Mouse (Mus musculus) neural tube, embryonic 11.5 days (tissue): ENCODE results near the gene Amfr. TPM values are rescaled to one million over a fixed set of nuclear protein-coding genes. Genes with fewer than 3 reads are reported as not detected.

Experiments used
- ATAC-seq: fragments of 200-750 bp; cut with Nextera tagmentation; 2 replicates; pipeline ENCODE4 v1.8.0; 2017; ENCODE audit warnings: moderate number of reproducible peaks, mild to moderate bottlenecking, moderate TSS enrichment, moderate library complexity; ENCODE audit not compliant: insufficient read depth, low FRiP score, low TSS enrichment
- DNase-seq: peaks from one replicate; pipeline ENCODE4 v3.0.0-alpha.2; 2015; ENCODE audit warnings: low spot score
- H3K27ac ChIP-seq: fragments of 300-500 bp; sonication (generic); 2 replicates; pipeline ENCODE4 v1.5.1; 2014; ENCODE audit warnings: low read depth, mild to moderate bottlenecking, low read length
- H3K27me3 ChIP-seq: fragments of 300-500 bp; sonication (generic); 2 replicates; pipeline ENCODE4 v1.6.1; 2014; ENCODE audit warnings: mild to moderate bottlenecking, low read length, mixed read lengths; ENCODE audit not compliant: control insufficient read depth, insufficient read depth
- H3K36me3 ChIP-seq: fragments of 300-500 bp; sonication (generic); 2 replicates; pipeline ENCODE4 v1.6.1; 2014; ENCODE audit warnings: mild to moderate bottlenecking, low read length, moderate library complexity, mixed read lengths; ENCODE audit not compliant: control insufficient read depth, insufficient read depth
- H3K4me1 ChIP-seq: fragments of 300-500 bp; sonication (generic); 2 replicates; pipeline ENCODE4 v1.6.1; 2014; ENCODE audit warnings: low read length, mixed read lengths; ENCODE audit not compliant: control insufficient read depth, insufficient read depth
- H3K4me2 ChIP-seq: fragments of 300-500 bp; sonication (generic); 2 replicates; pipeline ENCODE4 v1.6.1; 2014; ENCODE audit warnings: low read depth, mild to moderate bottlenecking, moderate library complexity
- H3K4me3 ChIP-seq: fragments of 300-500 bp; sonication (generic); 2 replicates; pipeline ENCODE4 v1.5.1; 2014; ENCODE audit warnings: low read depth, low read length
- H3K9ac ChIP-seq: fragments of 300-500 bp; sonication (generic); 2 replicates; pipeline ENCODE4 v1.6.1; 2014; ENCODE audit warnings: mild to moderate bottlenecking, low read length
- H3K9me3 ChIP-seq: fragments of 300-500 bp; sonication (generic); 2 replicates; pipeline ENCODE4 v1.6.1; 2016; ENCODE audit warnings: low read length; ENCODE audit not compliant: control insufficient read depth
- WGBS: fragments of 180-500 bp; shearing (Covaris S2); extraction: QIAGEN DNeasy Blood & Tissue Kit; methylation state at CpG from one replicate; pipeline ENCODE4 v1.1.7; 2014; 5-methylcytosine and 5-hydroxymethylcytosine counted together
- polyA plus RNA-seq: library from polyadenylated mRNA; unstranded; fragments of >200 nt; fragmentation: Nextera tagmentation; extraction: Ambion mirVana; gene quantifications from 2 replicates; pipeline ENCODE4 v1.2.1, GENCODE M21; 2014

The Amfr gene
- polyA plus RNA-seq, 1 experiment from 2014 or later = 58.8 TPM

DNA sequence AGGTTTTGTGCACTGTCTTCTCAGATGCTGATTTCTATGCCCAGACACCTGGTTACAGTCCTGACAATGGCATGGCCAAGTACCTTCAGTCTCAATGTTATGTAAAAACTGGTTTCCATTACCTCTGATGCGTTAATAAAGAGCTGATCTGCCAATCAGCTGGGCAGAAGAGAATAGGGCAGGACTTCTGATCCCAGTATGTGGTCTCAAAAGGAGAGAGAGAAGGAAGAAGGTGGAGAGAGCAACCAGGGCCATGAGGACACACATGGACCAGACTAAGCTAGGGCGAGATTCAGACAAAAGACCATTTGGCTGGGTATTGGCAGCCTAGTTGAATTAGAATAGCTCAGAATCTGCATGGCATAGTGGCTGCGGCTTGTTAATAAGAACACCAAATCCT lies 21.0 kb upstream of the Amfr start:
- H3K27me3 ChIP-seq = no peaks in the 10 kb centered on the region
- no peaks in the 10 kb centered on the region for H3K9me3 ChIP-seq
- H3K9ac ChIP-seq = no peak overlapping the region
- no peak overlapping the region for H3K27ac ChIP-seq
- no peaks in the 10 kb centered on the region; the same call in 1 of the 2 replicates for H3K36me3 ChIP-seq
- WGBS = 67% methylated on average over 3 of the region's 3 CpGs
- ATAC-seq (no peak), DNase-seq (no peak)
- H3K4me1 ChIP-seq = peaks cover 12% of the 10 kb centered on the region
- no peak overlapping the region for H3K4me3 ChIP-seq
- no peak overlapping the region for H3K4me2 ChIP-seq

- Histone ChIP-seq H3K4me1 (no peaks in the 10 kb centered on the region), H3K9me3 (no peaks in the 10 kb centered on the region), H3K4me2 (no peak overlapping the region), H3K27ac (no peak overlapping the region), H3K36me3 (peaks cover 5% of the 10 kb centered on the region), H3K9ac (no peak overlapping the region), H3K4me3 (no peak overlapping the region), H3K27me3 (no peaks in the 10 kb centered on the region)
- DNase-seq = no peak
- 95% methylated on average over 9 of the region's 9 CpGs for WGBS
- no peak for ATAC-seq
Measured at GRCm38 (mm10) chr8:94029701-94030100, 17.1 kb upstream of the Amfr start.

- H3K9me3 ChIP-seq = no peaks in the 10 kb centered on the region
- no peaks in the 10 kb centered on the region for H3K4me1 ChIP-seq
- DNase-seq (no peak), ATAC-seq (no peak)
- H3K4me2 ChIP-seq = no peak overlapping the region
- no peak overlapping the region for H3K27ac ChIP-seq
- H3K9ac ChIP-seq = no peak overlapping the region
- H3K36me3 ChIP-seq = peaks cover 9% of the 10 kb centered on the region
- no peaks in the 10 kb centered on the region for H3K27me3 ChIP-seq
- WGBS = 94% methylated on average over 6 of the region's 6 CpGs
- H3K4me3 ChIP-seq = no peak overlapping the region
Measured at GRCm38 (mm10) chr8:94023916-94024315, 11.3 kb upstream of the Amfr start.

- Histone ChIP-seq H3K4me2 (peak overlapping the region; percentile 72), H3K9me3 (no peaks in the 10 kb centered on the region), H3K4me3 (peak overlapping the region; percentile 92), H3K27me3 (no peaks in the 10 kb centered on the region), H3K36me3 (no peaks in the 10 kb centered on the region), H3K9ac (peak overlapping the region; percentile 97), H3K4me1 (peaks cover 12% of the 10 kb centered on the region), H3K27ac (peak overlapping the region; percentile 94; the same call in 1 of the 2 replicates)
- DNase-seq (no peak), ATAC-seq (no peak)
- 44% methylated on average over 7 of the region's 7 CpGs for WGBS
Measured at GRCm38 (mm10) chr8:94013026-94013612, 477 bp upstream of the Amfr start.

DNA sequence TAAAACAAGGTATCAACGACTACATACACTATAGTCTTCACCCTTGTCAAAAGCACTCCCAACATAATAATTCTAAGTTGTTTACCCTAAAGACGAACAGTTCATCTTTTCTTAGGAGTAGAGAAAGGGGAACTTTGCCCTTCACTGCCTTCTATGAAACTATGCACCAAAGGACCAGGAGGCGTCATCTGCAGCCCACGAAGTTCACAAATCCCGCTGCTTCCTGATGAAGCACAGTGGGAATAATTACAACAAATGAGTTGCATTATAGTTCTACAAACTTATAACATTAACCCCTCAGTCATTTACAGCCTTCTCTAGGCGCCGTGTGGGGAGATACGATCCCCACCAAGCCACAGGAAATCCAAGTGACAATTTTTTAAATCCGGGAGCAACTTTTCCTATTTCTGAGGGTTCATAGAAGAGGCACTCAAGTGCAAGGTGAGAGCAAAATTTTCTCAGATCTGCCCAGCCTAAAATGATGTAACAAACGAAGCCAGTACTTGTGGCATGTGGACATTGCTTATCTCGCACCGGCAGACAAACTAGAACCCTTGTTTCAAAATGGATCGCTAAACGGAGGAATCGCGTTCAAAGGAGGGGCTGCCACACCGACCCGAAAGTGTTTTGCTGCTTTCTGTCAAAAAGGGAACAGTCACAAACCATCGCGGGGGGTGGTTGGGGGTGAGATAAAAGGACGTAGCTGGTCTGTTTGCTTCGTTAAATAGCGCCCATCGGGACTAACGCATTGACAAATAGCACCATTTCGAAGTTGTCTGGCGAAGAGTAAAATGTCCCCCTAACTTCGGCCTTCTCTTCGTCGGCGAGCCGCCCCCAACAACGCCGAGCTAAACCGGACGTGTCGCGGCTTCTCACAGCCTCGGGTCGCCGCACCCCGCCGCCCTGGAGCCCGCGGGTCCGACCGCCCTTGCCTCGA lies 1.3 kb downstream of the Amfr start:
- Histone ChIP-seq H3K27me3 (no peaks in the 10 kb centered on the region), H3K4me3 (peak overlapping the region; percentile 92), H3K9ac (peak overlapping the region; percentile 97), H3K27ac (peak overlapping the region; percentile 94), H3K4me2 (peak overlapping the region; percentile 72), H3K9me3 (no peaks in the 10 kb centered on the region), H3K4me1 (peaks cover 12% of the 10 kb centered on the region), H3K36me3 (no peaks in the 10 kb centered on the region)
- ATAC-seq = no peak
- WGBS = 5% methylated on average over 48 of the region's 48 CpGs
- no peak for DNase-seq

GRCm38 (mm10) chr8:94010101-94010705 lies 2.4 kb downstream of the Amfr start:
- H3K9ac ChIP-seq = no peak overlapping the region
- no peak for ATAC-seq
- no peaks in the 10 kb centered on the region for H3K9me3 ChIP-seq
- peaks cover 12% of the 10 kb centered on the region for H3K4me1 ChIP-seq
- no peaks in the 10 kb centered on the region for H3K27me3 ChIP-seq
- H3K36me3 ChIP-seq = no peaks in the 10 kb centered on the region
- no peak overlapping the region for H3K27ac ChIP-seq
- H3K4me3 ChIP-seq = no peak overlapping the region
- no peak for DNase-seq
- H3K4me2 ChIP-seq = no peak overlapping the region
- WGBS = 52% methylated on average over 2 of the region's 2 CpGs

GRCm38 (mm10) chr8:94009243-94009845 lies 3.3 kb downstream of the Amfr start:
- Histone ChIP-seq H3K4me3 (no peak overlapping the region), H3K4me1 (peaks cover 12% of the 10 kb centered on the region), H3K9me3 (no peaks in the 10 kb centered on the region), H3K36me3 (no peaks in the 10 kb centered on the region), H3K27me3 (no peaks in the 10 kb centered on the region), H3K27ac (no peak overlapping the region), H3K4me2 (no peak overlapping the region), H3K9ac (no peak overlapping the region)
- DNase-seq = no peak
- WGBS = 60% methylated on average over 15 of the region's 15 CpGs
- ATAC-seq = no peak

DNA sequence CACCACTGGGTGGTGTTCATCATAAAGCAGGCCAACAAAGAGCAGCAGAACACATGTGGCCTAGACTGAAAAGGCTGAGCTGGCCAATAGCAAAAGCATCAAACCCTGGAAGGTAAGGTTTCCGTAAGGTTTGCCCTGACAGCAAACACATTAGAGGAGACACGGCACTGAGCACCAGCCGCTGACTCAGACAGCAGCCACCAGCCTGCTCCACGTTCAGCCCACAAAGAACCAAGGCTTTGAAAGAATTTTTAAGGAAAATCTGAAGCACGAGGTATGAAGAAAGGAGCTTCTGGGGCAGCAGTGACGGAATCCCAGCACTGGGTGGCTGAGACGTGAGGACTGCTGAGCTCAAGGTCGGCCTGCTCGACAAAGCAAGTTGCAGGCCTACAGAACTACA lies 8.5 kb downstream of the Amfr start:
- H3K4me1 ChIP-seq = no peaks in the 10 kb centered on the region
- H3K36me3 ChIP-seq = peaks cover 7% of the 10 kb centered on the region; the same call in 1 of the 2 replicates
- no peak overlapping the region for H3K4me3 ChIP-seq
- 94% methylated on average over 9 of the region's 9 CpGs for WGBS
- H3K4me2 ChIP-seq = no peak overlapping the region
- no peaks in the 10 kb centered on the region for H3K27me3 ChIP-seq
- no peak overlapping the region for H3K9ac ChIP-seq
- no peak overlapping the region for H3K27ac ChIP-seq
- no peak for DNase-seq
- no peaks in the 10 kb centered on the region for H3K9me3 ChIP-seq
- no peak for ATAC-seq
